Mouse (Mus musculus) stomach, postnatal 0 days (tissue): Measurements from ENCODE around the gene 1700003E16Rik.

Experiments
- CTCF ChIP-seq: IDR thresholded peaks from 2 replicates; pipeline ENCODE4 v1.5.1; 2016; ENCODE audit warnings: antibody characterized with exemption, low read depth, mild to moderate bottlenecking, moderate library complexity
- EP300 ChIP-seq: optimal IDR thresholded peaks from 2 replicates; pipeline ENCODE3; 2016; ENCODE audit warnings: antibody characterized with exemption

DNA sequence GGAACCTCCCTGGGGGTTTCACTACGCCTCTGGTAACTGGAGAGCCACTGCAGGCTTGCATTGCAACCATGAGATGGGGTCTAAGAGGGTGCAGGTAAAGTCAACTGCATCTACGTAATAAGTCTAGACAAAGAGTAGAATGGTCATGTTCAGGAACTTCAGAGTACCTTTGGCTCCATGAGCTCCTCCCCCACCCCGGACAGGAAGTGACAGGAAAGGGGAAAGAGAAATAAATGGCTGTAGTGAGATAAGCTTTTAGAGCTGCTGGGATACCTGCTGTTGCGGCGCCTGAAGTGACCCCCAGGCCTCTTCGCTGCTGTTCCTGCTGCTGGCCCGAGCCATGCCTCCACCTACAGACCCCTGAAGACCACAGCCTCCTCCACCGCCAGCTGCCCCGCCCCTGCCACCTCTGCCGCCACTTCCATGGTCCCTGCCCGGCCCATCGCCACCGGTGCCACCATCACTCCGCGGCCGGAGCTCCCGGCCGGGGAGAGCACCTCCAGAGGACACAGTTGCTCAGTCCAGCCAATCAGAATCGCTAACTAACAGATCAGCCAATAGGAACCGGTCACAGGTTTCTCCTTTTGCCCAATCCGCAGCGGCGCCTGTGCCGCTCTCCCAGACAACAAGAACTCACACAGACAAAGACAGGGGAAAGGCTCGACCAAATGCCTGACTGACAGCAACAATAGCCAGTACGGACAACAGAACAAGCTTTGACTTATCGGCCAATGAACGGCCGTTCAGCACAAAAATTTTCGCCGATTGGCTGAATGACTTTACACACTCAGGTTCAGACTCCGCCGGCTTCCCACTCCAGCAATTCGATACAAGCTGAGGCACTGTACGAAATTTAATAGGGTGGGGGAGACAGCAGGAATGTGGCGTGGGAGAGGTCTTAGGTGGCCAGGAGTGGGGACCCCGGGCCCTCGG lies 35.0 kb upstream of the 1700003E16Rik start, which contains the start of gene Wbp1:
- TF ChIP-seq CTCF (peak; percentile 37), EP300 (no peak)
